Mouse (Mus musculus) ovary, postnatal 36 days (tissue): ENCODE measurements around the gene Mmrn1.
"Not testable (repeated sequence)": the region's sequence is repeated elsewhere in the genome, so short reads cannot be mapped to it uniquely, and the experiment has no call there.

Source experiments
- DNase-seq: peaks from one replicate; pipeline ENCODE4 v3.0.0; 2022; ENCODE audit warnings: low spot score, mixed read lengths

Mmrn1 gene

GRCm38 (mm10) chr6:60924676-60925075 lies at the start of gene Mmrn1:
TSS of gene Mmrn1 (plus strand) at chr6:60924976.
- DNase-seq: not testable (repeated sequence)

GRCm38 (mm10) chr6:60880362-60880761 lies 44.4 kb upstream of the Mmrn1 start:
- DNase-seq: no peak

- no peak for DNase-seq
Measured at GRCm38 (mm10) chr6:60881534-60881933, 43.2 kb upstream of the Mmrn1 start.

GRCm38 (mm10) chr6:60907272-60907671 lies 17.5 kb upstream of the Mmrn1 start:
- DNase-seq: no peak

GRCm38 (mm10) chr6:60931364-60931763 lies 6.6 kb downstream of the Mmrn1 start:
- DNase-seq: peak; percentile 9

GRCm38 (mm10) chr6:60934835-60935234 lies 10.1 kb downstream of the Mmrn1 start:
- no peak for DNase-seq

GRCm38 (mm10) chr6:60935448-60936130 lies 10.8 kb downstream of the Mmrn1 start:
- DNase-seq: no peak

- no peak for DNase-seq
Measured at GRCm38 (mm10) chr6:60944178-60944577, 19.4 kb downstream of the Mmrn1 start.

GRCm38 (mm10) chr6:60944621-60945020 lies 19.8 kb downstream of the Mmrn1 start:
- no peak for DNase-seq

GRCm38 (mm10) chr6:60950415-60950814 lies 25.6 kb downstream of the Mmrn1 start:
- DNase-seq: peak; percentile 14

- no peak for DNase-seq
Measured at GRCm38 (mm10) chr6:60961285-60961684, 36.5 kb downstream of the Mmrn1 start.

GRCm38 (mm10) chr6:60961838-60962237 lies 37.1 kb downstream of the Mmrn1 start:
- no peak for DNase-seq

GRCm38 (mm10) chr6:60962668-60963067 lies 37.9 kb downstream of the Mmrn1 start:
- DNase-seq: no peak

- DNase-seq: no peak
Measured at GRCm38 (mm10) chr6:60963726-60964125, 39.0 kb downstream of the Mmrn1 start.

- no peak for DNase-seq
Measured at GRCm38 (mm10) chr6:60966931-60967330, 42.2 kb downstream of the Mmrn1 start.

GRCm38 (mm10) chr6:60969407-60969806 lies 44.6 kb downstream of the Mmrn1 start:
- no peak for DNase-seq

GRCm38 (mm10) chr6:60970811-60971210 lies 46.0 kb downstream of the Mmrn1 start:
- DNase-seq: no peak

- no peak for DNase-seq
Measured at GRCm38 (mm10) chr6:60978610-60979009, 53.8 kb downstream of the Mmrn1 start.

GRCm38 (mm10) chr6:60979039-60979438 lies 54.3 kb downstream of the Mmrn1 start:
- DNase-seq: no peak

GRCm38 (mm10) chr6:60984360-60984759 lies 59.6 kb downstream of the Mmrn1 start:
- no peak for DNase-seq

- DNase-seq: no peak
Measured at GRCm38 (mm10) chr6:60985919-60986318, 61.1 kb downstream of the Mmrn1 start.

- DNase-seq: no peak
Measured at GRCm38 (mm10) chr6:60986914-60987313, 62.1 kb downstream of the Mmrn1 start.

- no peak for DNase-seq
Measured at GRCm38 (mm10) chr6:60987804-60988203, 63.0 kb downstream of the Mmrn1 start.

GRCm38 (mm10) chr6:60992366-60992765 lies 67.6 kb downstream of the Mmrn1 start:
- no peak for DNase-seq
